Mouse (Mus musculus): Measurements from ENCODE around the gene Gm49450.

DNA sequence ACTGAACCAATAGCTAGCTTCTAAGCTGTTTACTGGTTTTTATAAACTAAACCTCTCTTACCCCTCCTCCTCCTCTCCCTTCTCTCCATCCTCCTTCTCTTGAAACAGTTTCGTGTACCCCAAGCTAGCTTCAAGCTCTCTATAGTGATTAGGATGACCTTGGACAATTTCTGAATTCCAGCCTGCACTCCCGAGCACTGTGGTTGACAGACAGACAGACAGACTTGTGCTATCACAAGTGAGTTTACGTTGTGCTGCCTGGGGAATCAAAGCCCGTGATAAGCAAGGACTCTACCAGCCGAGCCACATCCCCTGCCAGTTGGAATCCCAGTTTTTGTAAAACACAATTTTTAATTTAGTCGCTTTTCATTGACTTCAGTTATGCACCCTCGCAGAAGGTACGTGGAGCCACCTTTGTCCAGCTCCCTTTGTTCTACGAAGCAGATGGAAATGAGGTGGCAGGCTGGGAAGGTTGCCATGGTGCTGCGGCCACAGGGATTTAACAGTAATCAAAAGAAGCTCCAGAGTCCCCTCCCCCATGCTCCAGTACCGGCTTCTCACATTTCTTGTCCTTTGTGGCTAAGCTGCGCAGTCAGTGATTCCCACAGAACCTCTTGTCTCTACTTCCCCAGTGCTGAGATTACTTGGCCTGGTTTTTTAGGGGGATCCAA lies 15.5 kb upstream of the Gm49450 start:
- TF ChIP-seq CTCF (IDR thresholded peaks at IDR 0.05; ENCODE audit: insufficient read depth, low read depth, low read length) (no peak), POLR2A (IDR thresholded peaks at IDR 0.05; ENCODE audit: insufficient read depth, low read depth, low read length) (no peak)
